Mouse (Mus musculus) left cerebral cortex, postnatal 4 days (tissue): ENCODE measurements at regions not wholly inside any gene's neighbourhood (a gene's known extent, or its start where the extent isn't known, plus 50 kb on each side); places are given as distances from the start of the nearest gene placed in this dataset. TPM values are rescaled to one million over a fixed set of nuclear protein-coding genes. Genes with fewer than 3 reads are reported as not detected.

Source experiments
- microRNA-seq: library from miRNA; unstranded; fragments of <30 nt; microRNA quantifications from one replicate; pipeline ENCODE4 v1.2.0, GENCODE M21; 2022

Small RNA genes lying in the stretch of these regions (microRNA-seq; reads per million reads assigned to microRNA genes)
- not detected for gene Gm26052
